Mouse (Mus musculus) forebrain, embryonic 10.5 days (tissue): ENCODE data around the gene Med22. TPM values are rescaled to one million over a fixed set of nuclear protein-coding genes. Genes with fewer than 3 reads are reported as not detected.
A peak's percentile ranks its signal among the peaks of the same experiment; 100 is the strongest.

Experiments
- DNase-seq: peaks from one replicate; pipeline ENCODE4 v3.0.0-alpha.2; 2017; ENCODE audit warnings: low spot score; ENCODE audit errors: extremely low spot score
- H3K27ac ChIP-seq: fragments of 300-500 bp; sonication (generic); 2 replicates; pipeline ENCODE4 v1.5.1; 2016; ENCODE audit warnings: mild to moderate bottlenecking
- H3K27me3 ChIP-seq: fragments of 300-500 bp; sonication (generic); 2 replicates; pipeline ENCODE4 v1.6.1; 2016; ENCODE audit warnings: mild to moderate bottlenecking; ENCODE audit not compliant: poor library complexity, severe bottlenecking
- H3K36me3 ChIP-seq: fragments of 300-500 bp; sonication (generic); replicated peaks from 2 replicates; pipeline ENCODE4 v1.6.1; 2016; ENCODE audit warnings: mild to moderate bottlenecking, moderate library complexity
- H3K4me1 ChIP-seq: fragments of 300-500 bp; sonication (generic); 2 replicates; pipeline ENCODE4 v1.6.1; 2016
- H3K4me3 ChIP-seq: fragments of 300-500 bp; sonication (generic); 2 replicates; pipeline ENCODE4 v1.5.1; 2016; ENCODE audit warnings: mild to moderate bottlenecking, moderate library complexity
- H3K9me3 ChIP-seq: fragments of 300-500 bp; sonication (generic); 2 replicates; pipeline ENCODE4 v1.6.1; 2016; ENCODE audit warnings: mild to moderate bottlenecking, moderate library complexity
- WGBS: fragments of 180-500 bp; shearing (Covaris S2); methylation state at CpG from one replicate; pipeline ENCODE4 v1.1.7; 2016; 5-methylcytosine and 5-hydroxymethylcytosine counted together
- polyA plus RNA-seq: library from polyadenylated mRNA; unstranded; fragments of >200 nt; fragmentation: Nextera tagmentation; extraction: Ambion mirVana; gene quantifications from 2 replicates; pipeline ENCODE4 v1.2.1, GENCODE M21; 2016

The Med22 gene
- polyA plus RNA-seq: 112 and 118 TPM in 2 replicates

DNA sequence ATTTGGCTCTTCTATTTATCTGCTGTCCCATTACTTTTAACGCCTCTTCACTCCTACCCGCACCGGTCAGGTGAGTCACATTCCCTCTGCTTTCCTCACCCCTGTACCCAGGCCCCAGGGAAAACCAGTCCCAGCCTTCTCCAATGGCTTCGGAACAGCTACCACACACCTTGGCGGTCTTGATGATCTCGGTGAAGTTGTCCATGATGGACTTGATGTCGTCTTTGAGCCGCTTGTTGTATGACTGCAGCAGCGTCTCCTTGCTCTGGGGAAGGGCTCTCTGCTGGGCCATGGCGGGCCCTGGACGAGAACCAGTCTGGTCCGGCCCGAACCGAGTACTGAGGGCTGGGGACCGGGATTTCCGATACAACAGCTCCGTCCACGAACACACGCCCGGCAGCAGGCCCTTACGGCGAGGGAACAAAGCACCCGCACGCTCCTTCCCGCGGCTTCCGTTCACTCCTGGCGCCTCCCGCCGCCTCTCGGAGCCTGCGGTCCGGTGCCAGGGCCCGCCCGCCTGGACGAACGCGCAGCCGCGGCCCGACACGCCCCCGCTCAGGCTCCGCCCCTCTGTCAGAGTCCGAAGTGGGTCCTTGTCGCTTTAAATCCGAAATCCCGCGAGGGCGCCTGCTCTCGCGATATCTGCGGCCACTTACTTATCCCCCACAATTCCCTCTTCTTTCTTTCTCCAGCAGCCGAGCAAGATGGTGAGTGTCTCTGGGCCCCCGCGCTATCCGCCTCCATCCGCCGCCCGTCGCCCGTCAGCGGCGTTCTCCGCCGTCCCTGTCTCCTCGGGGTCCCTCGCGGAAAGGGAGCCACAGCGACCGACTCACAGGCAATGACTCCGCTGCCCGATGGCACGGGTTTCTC is at the start of gene Med22, which contains the start of gene Rpl7a:
Gene Med22 (minus strand): TSS at position 554 of the 870 bp plus-strand sequence.
Gene Rpl7a (plus strand): TSS at position 641 of the 870 bp plus-strand sequence.
- Histone ChIP-seq H3K27me3 (no peaks in the 10 kb centered on the region), H3K36me3 (peaks cover 76% of the 10 kb centered on the region), H3K9me3 (no peaks in the 10 kb centered on the region), H3K4me1 (peaks cover 55% of the 10 kb centered on the region), H3K27ac (peak within 1 kb of the TSS; percentile 92), H3K4me3 (peak within 1 kb of the TSS; percentile 91)
- WGBS: under 1% methylated on average over 74 of the region's 74 CpGs
- peak; percentile 98 for DNase-seq

DNA sequence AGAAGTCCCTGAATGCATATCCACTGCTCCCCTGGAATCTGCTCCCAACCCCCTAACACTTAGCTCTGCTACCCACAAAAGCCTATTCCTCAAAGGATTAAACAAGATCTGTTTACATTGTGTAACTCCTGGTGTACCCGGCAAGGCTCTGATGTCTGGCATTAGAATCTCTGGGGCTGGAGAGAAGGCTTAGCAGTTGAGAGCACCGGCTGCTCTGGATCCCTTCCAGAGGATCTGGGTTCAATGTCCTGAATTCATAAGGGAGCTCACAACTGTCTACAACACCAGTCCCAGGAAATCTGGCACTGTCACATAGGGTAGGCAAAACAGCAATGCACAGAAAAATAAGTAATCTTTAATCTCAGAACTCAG is 47.0 kb upstream of the Med22 start:
- DNase-seq: no peak
- peaks cover 96% of the 10 kb centered on the region for H3K36me3 ChIP-seq

DNA sequence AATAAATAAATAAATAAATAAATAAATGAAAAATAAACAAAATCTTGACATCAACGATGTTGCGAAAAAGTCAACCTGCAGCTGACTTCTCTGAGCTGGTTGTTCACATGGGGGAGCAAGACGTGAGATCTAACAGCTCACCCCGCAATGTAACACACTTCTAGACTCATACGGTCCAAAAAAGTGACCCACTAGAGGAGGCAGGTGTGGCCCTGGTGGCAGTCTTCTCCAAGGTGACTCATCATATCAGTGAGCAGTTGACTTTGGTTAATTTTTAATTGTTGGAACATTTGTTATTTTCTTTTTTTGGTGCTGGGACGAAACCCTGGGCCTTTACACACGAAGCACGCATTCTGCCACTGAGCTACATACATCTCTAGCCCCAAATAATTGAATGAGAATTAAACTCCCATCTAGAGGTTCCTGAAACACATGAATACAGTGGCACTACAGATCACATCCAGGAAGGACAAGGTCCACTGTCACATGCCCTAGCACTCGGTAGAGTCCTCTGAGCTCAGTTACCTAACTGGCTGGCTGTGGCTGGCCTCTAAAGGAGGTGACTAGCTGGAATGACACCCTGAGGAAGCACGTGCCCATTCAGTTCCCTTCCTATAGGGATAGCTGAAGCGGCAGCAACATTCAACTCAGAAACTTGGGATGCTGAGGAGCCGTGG is 46.5 kb upstream of the Med22 start:
- H3K27ac ChIP-seq: no peak overlapping the region
- H3K4me1 ChIP-seq: peaks cover 6% of the 10 kb centered on the region; the same call in 1 of the 2 replicates
- peaks cover 96% of the 10 kb centered on the region for H3K36me3 ChIP-seq
- H3K9me3 ChIP-seq: no peaks in the 10 kb centered on the region
- no peak overlapping the region for H3K4me3 ChIP-seq
- no peaks in the 10 kb centered on the region for H3K27me3 ChIP-seq
- no peak for DNase-seq
- WGBS: 93% methylated on average over 12 of the region's 12 CpGs

More for the DNA sequence above, 47.0 kb upstream of the Med22 start:
- H3K9me3 ChIP-seq: no peaks in the 10 kb centered on the region
- 96% methylated on average over 2 of the region's 2 CpGs for WGBS
- H3K4me1 ChIP-seq: peaks cover 9% of the 10 kb centered on the region; the same call in 1 of the 2 replicates
- H3K27ac ChIP-seq: no peak overlapping the region
- H3K4me3 ChIP-seq: no peak overlapping the region
- no peaks in the 10 kb centered on the region for H3K27me3 ChIP-seq

DNA sequence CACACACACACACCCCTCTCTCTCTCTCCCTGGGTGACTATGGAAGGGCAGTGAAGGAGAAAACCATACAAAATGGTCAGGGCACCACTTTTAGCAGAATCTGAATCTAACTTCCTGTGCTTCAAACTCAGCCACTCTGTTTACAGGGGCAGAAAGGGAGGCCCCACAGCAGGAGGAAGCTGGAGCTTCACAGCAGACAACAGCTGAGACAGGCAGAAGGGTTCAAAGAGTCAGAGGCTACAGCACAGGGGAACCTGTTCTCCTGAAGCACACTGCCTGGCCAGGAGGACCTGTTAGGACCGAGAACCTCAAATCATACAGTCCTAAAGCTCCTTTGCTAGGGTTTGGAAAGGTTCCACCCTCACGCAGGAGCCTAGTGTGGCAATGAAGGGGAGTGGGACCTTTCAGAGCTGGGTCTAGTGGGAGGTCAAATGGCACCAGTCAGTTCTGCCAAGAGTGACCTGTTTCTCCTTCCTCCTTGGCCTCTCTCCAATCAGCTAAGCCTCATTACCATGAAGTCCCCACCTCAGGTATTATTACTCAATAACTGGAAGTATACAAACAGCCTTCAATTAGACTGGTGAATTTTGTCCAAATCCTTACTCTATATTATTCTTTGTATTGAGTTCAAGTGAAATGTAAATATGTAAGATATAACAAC is 44.4 kb upstream of the Med22 start:
- Histone ChIP-seq H3K9me3 (no peaks in the 10 kb centered on the region), H3K27ac (no peak overlapping the region), H3K27me3 (no peaks in the 10 kb centered on the region), H3K4me3 (no peak overlapping the region), H3K4me1 (no peaks in the 10 kb centered on the region), H3K36me3 (peaks cover 96% of the 10 kb centered on the region)
- no peak for DNase-seq
- WGBS: 91% methylated on average over 2 of the region's 2 CpGs

DNA sequence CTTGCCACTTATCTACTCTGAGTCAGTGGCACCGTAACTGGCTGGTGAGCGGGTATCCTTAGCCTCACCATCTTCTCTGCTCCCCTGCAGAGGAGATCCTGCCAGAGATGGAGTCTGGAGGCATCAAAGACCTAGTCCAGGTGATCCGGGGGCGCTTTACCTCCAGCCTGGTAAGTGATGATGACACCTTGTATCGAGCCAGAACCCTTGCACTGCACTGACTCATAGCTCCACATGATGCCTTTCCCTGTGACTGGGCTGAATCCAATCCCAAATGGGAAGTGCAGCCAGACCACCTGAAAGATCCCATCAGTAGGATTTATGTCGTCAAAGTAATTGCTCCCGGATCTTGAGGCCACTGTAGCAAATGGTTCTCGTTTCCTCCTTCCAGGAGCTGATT is 42.4 kb upstream of the Med22 start:
- Histone ChIP-seq H3K27me3 (no peaks in the 10 kb centered on the region), H3K9me3 (no peaks in the 10 kb centered on the region), H3K36me3 (peaks cover 93% of the 10 kb centered on the region), H3K27ac (no peak overlapping the region), H3K4me1 (no peaks in the 10 kb centered on the region), H3K4me3 (no peak overlapping the region)
- no peak for DNase-seq
- 93% methylated on average over 8 of the region's 8 CpGs for WGBS

DNA sequence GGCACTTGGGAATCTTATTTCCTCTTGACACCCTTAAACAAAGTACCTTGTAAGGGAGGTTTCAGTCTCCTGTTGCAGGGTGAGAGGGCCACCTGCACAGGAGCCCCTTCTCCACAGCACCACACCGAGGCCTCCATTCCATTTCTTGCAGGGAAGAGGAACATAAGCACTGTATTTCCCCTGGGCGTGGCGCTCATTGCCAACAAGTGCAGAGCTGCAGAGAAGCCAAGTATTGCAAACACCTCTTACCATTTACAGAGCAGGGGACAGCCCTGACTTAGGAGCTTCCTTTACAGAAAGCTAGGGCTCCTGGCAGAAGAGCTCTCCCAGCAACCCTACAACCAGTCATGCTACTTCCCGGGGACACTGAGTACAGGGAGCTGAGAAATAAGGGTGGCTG is 41.7 kb upstream of the Med22 start:
- Histone ChIP-seq H3K4me1 (no peaks in the 10 kb centered on the region), H3K27ac (no peak overlapping the region), H3K27me3 (no peaks in the 10 kb centered on the region), H3K9me3 (no peaks in the 10 kb centered on the region), H3K4me3 (no peak overlapping the region), H3K36me3 (peaks cover 87% of the 10 kb centered on the region)
- no peak for DNase-seq
- 96% methylated on average over 4 of the region's 4 CpGs for WGBS

DNA sequence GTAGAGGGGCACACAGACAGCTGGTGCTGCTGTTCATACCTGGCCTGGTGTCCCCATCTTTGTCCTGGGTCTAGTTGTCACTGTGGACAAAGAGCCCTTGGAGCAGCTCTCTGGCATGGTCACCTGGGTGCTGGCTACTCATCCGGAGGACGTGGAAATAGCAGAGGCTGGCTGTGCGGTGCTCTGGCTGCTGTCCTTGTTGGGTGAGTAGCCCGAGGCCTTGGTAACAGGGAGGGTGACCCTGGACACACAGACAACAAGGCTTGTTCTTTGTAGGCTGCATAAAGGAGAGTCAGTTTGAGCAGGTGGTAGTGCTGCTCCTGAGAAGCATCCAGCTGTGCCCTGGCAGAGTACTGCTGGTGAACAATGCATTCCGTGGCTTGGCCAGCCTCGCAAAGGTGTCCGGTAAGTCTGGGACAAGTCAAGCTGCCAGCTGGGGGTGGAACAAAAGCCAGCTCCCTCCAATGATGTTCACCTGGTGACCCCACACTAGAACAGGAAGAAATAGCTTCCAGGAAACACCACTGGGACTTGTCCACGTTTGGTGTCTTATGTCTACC is 40.9 kb upstream of the Med22 start:
- H3K27me3 ChIP-seq: no peaks in the 10 kb centered on the region
- H3K27ac ChIP-seq: no peak overlapping the region
- H3K36me3 ChIP-seq: peaks cover 83% of the 10 kb centered on the region
- 91% methylated on average over 8 of the region's 8 CpGs for WGBS
- DNase-seq: no peak
- no peak overlapping the region for H3K4me3 ChIP-seq
- no peaks in the 10 kb centered on the region for H3K9me3 ChIP-seq
- no peaks in the 10 kb centered on the region for H3K4me1 ChIP-seq

DNA sequence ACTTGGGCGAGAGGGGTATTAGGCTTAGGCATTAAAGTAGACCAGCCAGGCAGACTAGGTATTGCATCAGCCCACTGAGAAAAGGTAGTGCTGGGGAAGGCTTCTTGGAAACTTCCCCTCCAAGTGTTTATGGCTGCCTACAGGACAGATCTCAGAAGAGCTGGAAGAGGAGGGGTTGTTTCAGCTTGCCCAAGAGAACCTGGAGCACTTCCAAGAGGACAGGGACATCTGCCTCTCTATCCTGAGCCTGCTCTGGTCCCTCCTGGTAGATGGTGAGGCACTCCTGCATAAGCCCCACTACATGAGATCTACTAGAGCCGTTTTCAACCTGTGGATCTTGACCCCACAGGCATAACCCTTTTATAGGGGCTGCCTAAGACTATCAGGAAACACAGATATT is 39.9 kb upstream of the Med22 start:
- no peaks in the 10 kb centered on the region for H3K9me3 ChIP-seq
- no peak overlapping the region for H3K4me3 ChIP-seq
- no peak overlapping the region for H3K27ac ChIP-seq
- no peaks in the 10 kb centered on the region for H3K27me3 ChIP-seq
- no peaks in the 10 kb centered on the region for H3K4me1 ChIP-seq
- WGBS: 95% methylated on average over 2 of the region's 2 CpGs
- H3K36me3 ChIP-seq: peaks cover 73% of the 10 kb centered on the region
- DNase-seq: no peak

DNA sequence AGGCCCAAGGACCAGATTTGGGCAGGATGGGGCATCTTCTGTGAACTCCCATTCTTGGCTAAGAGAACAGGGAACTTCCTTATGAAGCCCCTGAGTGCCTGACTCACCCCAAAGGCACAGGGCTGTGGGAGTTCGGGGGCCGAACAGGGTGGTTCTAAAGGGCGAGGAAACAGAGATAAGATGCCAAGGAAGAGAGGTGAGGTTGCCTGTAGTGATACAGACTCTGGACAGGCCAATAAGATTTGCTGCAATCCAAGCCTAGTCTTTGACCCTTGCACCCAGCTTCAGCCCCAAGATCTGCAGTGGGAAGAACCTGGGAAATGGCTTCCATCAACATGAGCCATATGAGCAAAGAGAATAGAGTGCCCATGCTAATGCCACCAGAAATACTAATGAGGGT is 32.8 kb upstream of the Med22 start:
- Histone ChIP-seq H3K4me3 (no peak overlapping the region), H3K4me1 (no peaks in the 10 kb centered on the region), H3K36me3 (0 out of 2 replicates have a peak, but pooled peaks cover 4% of the 10 kb centered on the region), H3K27ac (no peak overlapping the region), H3K9me3 (no peaks in the 10 kb centered on the region), H3K27me3 (no peaks in the 10 kb centered on the region)
- WGBS: 81% methylated on average over 3 of the region's 3 CpGs
- DNase-seq: no peak

DNA sequence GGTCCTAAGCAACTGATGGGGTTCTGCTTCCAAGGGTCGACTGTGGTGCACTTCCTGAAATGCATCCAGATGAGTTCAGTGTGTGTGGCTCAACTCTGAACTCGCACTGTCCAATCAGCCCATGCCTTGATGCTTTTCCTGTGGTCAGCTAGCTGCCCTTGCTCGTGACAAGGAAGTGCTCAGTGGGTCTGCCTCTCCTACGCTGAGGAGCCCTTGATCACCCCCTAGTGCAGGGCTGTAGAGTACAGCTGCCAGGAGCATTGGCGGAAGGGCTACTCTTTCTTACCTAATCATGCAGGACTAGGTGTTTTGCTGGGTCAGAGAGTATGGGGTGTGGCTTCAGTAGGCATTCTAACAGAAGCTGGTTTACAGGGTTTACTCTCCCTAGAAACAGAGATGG is 31.1 kb upstream of the Med22 start:
- no peaks in the 10 kb centered on the region for H3K4me1 ChIP-seq
- H3K4me3 ChIP-seq: no peak overlapping the region
- no peaks in the 10 kb centered on the region for H3K27me3 ChIP-seq
- no peak overlapping the region for H3K27ac ChIP-seq
- no peaks in the 10 kb centered on the region for H3K9me3 ChIP-seq
- H3K36me3 ChIP-seq: no peaks in the 10 kb centered on the region
- no peak for DNase-seq
- WGBS: 46% methylated on average over 5 of the region's 5 CpGs

DNA sequence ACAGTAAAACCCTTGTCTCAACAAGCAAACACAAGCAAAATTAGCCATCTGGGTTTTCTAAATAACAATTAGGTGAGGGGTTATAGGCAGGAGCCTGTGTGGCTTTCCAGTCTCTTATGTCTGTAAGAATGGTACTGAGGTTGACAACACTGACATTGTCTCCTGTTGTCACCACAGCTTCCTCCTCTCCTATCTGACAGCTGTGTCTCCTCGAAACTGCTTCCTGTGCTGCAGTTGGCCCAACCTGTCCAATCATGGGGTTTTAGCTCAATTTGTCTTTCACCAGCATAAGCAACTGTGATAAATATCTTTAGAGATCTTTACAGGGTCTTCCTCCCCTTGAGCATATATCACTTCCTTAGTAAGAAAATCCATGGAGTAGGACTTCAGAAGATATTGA is 25.9 kb upstream of the Med22 start:
- 77% methylated on average over 1 of the region's 1 CpGs for WGBS
- no peak for DNase-seq
- H3K9me3 ChIP-seq: no peaks in the 10 kb centered on the region

DNA sequence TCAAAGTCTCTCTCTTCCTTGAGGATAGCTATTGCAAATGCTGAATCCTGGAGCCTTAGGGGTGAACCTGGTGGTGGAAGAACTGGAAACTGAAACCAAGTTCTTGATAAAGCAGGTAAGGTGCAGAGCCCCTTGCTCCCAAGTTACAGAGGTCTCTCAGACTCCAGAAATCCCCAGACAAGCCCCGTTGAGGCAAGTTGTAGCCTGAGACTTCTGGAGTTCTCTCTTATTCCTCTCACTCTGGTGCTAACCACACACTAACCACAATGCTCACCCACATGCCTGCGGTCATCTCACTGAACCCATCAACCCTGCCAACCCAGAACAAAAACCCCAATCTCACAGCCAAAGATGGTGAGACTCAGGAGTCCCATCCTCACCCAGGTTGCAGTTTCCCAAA is 24.8 kb upstream of the Med22 start:
- H3K4me1 ChIP-seq: peaks cover 36% of the 10 kb centered on the region
- peaks cover 16% of the 10 kb centered on the region for H3K36me3 ChIP-seq
- no peaks in the 10 kb centered on the region for H3K27me3 ChIP-seq
- H3K9me3 ChIP-seq: no peaks in the 10 kb centered on the region
- no peak overlapping the region for H3K4me3 ChIP-seq
- WGBS: 98% methylated on average over 2 of the region's 2 CpGs
- no peak for DNase-seq
- H3K27ac ChIP-seq: no peak overlapping the region

More for the DNA sequence above, 25.9 kb upstream of the Med22 start:
- H3K27ac ChIP-seq: no peak overlapping the region
- no peaks in the 10 kb centered on the region for H3K27me3 ChIP-seq
- H3K4me1 ChIP-seq: peaks cover 25% of the 10 kb centered on the region
- peaks cover 5% of the 10 kb centered on the region for H3K36me3 ChIP-seq
- H3K4me3 ChIP-seq: no peak overlapping the region
